Mouse (Mus musculus): ENCODE results near the gene Nmrk2. TPM values are rescaled to one million over a fixed set of nuclear protein-coding genes. Genes with fewer than 3 reads are reported as not detected.
"Not testable (repeated sequence)": the region's sequence is repeated elsewhere in the genome, so short reads cannot be mapped to it uniquely, and the experiment has no call there.

Gene Nmrk2
- not detected for total RNA-seq (2021)
- long read RNA-seq, experiment 1, partial matches to known transcripts: 0 of 4 reads
- long read RNA-seq, experiment 1, other reads (novel, unspliced or antisense): 1 of 4 reads
- long read RNA-seq, experiment 2: 0 reads

- no peak for DNase-seq
Measured at GRCm38 (mm10) chr10:81201807-81202758, at the start of gene Nmrk2. Gene Nmrk2 (minus strand): TSS chr10:81202051.

GRCm38 (mm10) chr10:81249442-81249841, 47.6 kb upstream of the Nmrk2 start:
- no peak for DNase-seq

GRCm38 (mm10) chr10:81247804-81248203, 46.0 kb upstream of the Nmrk2 start:
- DNase-seq: no peak

- DNase-seq: no peak
Measured at GRCm38 (mm10) chr10:81245166-81245565, 43.3 kb upstream of the Nmrk2 start.

GRCm38 (mm10) chr10:81244595-81244994, 42.7 kb upstream of the Nmrk2 start:
- DNase-seq: peak; percentile 81 to 87

- DNase-seq: no peak
Measured at GRCm38 (mm10) chr10:81244146-81244545, 42.3 kb upstream of the Nmrk2 start.

GRCm38 (mm10) chr10:81242021-81242420, 40.2 kb upstream of the Nmrk2 start:
- no peak for DNase-seq

GRCm38 (mm10) chr10:81240876-81241275, 39.0 kb upstream of the Nmrk2 start:
- peak; percentile 59 to 72 for DNase-seq

- no peak for DNase-seq
Measured at GRCm38 (mm10) chr10:81238618-81239017, 36.8 kb upstream of the Nmrk2 start.

- DNase-seq: no peak
Measured at GRCm38 (mm10) chr10:81236471-81237268, 34.8 kb upstream of the Nmrk2 start.

GRCm38 (mm10) chr10:81234206-81234605, 32.4 kb upstream of the Nmrk2 start:
- peak in 1 of 2 experiments; percentile 30 for DNase-seq

GRCm38 (mm10) chr10:81233226-81233585, 31.4 kb upstream of the Nmrk2 start:
- DNase-seq: no peak

GRCm38 (mm10) chr10:81232580-81233225, 30.9 kb upstream of the Nmrk2 start, which contains the start of gene Zfr2:
Gene Zfr2 (plus strand): TSS chr10:81233155.
- peak; percentile 94 to 98 for DNase-seq

- DNase-seq: no peak
Measured at GRCm38 (mm10) chr10:81231436-81231835, 29.6 kb upstream of the Nmrk2 start.

- DNase-seq: peak in 1 of 2 experiments; percentile 28
Measured at GRCm38 (mm10) chr10:81230438-81231332, 28.8 kb upstream of the Nmrk2 start, which contains the start of gene Atcay. Gene Atcay (minus strand): TSS chr10:81230833.

- DNase-seq: no peak
Measured at GRCm38 (mm10) chr10:81229735-81230437, 28.0 kb upstream of the Nmrk2 start.

- DNase-seq: not testable (repeated sequence)
Measured at GRCm38 (mm10) chr10:81223731-81224130, 21.9 kb upstream of the Nmrk2 start.

GRCm38 (mm10) chr10:81221402-81222015, 19.7 kb upstream of the Nmrk2 start:
- peak in 1 of 2 experiments; percentile 59 for DNase-seq

GRCm38 (mm10) chr10:81217964-81218363, 16.1 kb upstream of the Nmrk2 start:
- DNase-seq: peak; percentile 66 to 77

- DNase-seq: not testable (repeated sequence)
Measured at GRCm38 (mm10) chr10:81217267-81217666, 15.4 kb upstream of the Nmrk2 start.
